Mouse (Mus musculus) lung, postnatal 0 days (tissue): ENCODE results near the gene Suds3.

Experiments
- CTCF ChIP-seq: IDR thresholded peaks from 2 replicates; pipeline ENCODE4 v1.5.1; 2016; ENCODE audit warnings: antibody characterized with exemption, mild to moderate bottlenecking
- EP300 ChIP-seq: IDR thresholded peaks from 2 replicates; pipeline ENCODE4 v1.6.1; 2016; ENCODE audit warnings: antibody characterized with exemption, mild to moderate bottlenecking, control low read depth

- TF ChIP-seq EP300 = no peak
- no peak for TF ChIP-seq CTCF
Observed at GRCm38 (mm10) chr5:117150068-117150467, 34.2 kb upstream of the Suds3 start.
